Mouse (Mus musculus): ENCODE measurements around the gene Gen1. TPM values are rescaled to one million over a fixed set of nuclear protein-coding genes. Genes with fewer than 3 reads are reported as not detected.

The Gen1 gene
- total RNA-seq, 2 experiments from 2014 or later = 7.7 to 9.6 TPM

DNA sequence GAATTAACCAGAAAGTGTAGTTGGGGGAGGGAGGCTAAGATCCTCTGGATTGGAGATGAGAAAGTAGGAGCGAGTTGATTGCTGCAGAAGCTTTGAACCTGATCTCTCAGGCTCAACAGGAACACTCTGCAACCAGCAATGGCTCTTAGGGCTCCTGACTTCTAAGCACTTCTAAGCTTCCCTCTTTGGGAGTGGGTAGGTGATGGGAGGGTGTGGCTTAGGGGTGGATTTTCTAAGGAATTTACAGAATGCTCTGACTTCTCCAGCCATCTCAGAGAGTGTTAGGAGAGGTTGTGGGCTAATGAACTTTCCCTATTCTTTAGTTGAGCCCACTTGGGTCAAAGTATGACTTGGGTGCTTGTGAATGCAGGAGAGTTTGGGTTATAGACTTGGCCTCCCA, 39.5 kb downstream of the Gen1 start:
- no peak for DNase-seq (ENCODE audit: low spot score in 2 of 2)

DNA sequence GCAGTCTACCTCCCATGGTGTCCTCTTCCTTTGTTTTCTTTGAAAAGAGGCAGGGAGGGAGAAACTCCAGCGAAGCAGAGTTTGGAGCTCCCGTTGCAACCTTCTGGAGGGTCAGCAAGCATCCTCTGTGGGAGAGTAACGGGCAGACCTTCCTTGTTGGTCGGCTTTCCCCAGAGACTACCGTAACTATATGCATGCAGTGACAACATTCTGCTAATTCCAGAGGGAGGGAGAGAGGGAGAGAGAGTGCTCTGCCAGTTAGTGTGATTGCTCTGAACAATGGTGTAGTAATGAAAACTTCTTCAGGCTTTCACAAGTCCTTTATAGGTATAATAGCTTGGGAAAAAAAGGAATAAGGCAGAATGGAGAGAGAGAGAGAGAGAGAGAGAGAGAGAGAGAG, 40.9 kb downstream of the Gen1 start:
- DNase-seq (ENCODE audit: low spot score in 2 of 2) = no peak

DNA sequence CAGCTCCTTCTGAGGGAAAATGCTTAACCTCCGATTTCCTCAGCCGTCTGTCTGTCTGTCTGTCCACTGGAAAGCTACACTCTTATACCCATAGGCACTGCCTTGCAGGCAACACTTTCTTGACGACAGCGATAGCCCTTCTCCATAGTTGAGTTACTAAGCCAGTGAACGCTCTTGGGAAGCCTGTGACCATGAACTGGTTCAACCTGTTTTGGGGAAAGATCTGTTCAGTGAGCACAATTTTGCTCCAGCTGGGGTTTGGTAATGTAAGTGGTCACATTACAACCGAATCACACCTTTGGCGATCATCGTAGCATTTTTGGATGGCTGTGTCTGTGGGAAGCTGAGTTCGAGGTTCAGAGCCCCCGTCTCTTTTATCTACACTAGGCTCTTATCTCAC, 42.5 kb downstream of the Gen1 start:
- no peak for DNase-seq (ENCODE audit: low spot score in 2 of 2)

DNA sequence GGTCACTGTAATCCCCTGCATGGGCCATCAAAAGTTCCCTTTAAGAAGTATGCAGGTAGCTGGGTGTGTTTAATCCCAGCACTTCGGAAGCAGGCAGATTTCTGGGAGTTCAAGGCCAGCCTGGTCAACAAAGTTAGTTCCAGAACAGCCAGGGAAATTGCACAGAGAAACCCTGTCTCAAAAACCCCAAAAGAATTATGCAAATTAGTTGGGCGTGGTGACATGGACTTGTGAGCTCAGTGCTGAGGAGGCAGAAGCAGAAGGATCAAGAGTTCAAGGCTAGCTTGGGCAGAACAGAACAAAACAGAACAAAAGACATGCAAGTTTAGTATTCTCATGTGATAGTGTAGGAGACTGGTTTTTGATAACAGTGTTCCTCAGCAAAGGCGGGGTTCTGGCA, 43.0 kb downstream of the Gen1 start:
- DNase-seq (ENCODE audit: low spot score in 2 of 2) = no peak

DNA sequence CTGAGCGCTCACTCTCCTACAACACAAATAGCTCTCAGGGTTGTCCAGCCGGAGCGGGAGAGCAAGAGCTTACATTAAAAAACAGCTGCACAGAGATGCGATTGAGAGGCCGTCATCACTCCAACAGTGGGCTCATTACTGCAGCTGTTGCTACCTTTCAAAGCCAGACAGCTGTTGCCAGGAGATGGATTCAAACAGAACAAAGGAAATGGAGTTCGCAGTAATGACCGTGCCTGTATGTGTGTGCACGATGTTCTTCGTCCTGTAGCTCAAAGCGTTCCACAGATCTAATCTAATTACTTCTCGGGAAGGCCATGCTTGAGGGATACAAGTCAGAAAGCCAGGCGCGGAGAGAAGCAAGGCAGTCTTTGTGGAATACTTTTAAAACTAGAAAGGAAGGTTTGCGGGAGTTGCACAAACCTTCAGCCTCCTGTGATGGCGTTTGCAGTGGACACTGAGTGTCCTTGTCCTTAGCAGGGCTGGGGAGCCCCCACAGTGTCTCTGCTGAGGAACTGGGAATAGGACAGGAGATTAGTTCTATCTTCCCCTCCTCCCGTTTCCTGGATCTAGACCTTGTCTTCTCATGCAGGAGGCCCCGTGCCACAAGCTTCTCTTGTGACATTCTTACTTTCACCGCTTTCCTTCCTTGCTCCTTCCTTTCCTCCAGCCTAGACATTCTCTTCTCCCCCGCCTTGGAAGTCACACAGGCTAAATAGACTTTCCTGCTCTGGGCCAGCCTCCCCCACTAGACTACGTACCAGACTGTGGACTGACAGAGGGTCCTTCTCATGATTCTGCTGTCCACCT, 43.9 kb downstream of the Gen1 start:
- DNase-seq (ENCODE audit: low spot score in 2 of 2) = peak in 1 of 2 experiments; percentile 47

DNA sequence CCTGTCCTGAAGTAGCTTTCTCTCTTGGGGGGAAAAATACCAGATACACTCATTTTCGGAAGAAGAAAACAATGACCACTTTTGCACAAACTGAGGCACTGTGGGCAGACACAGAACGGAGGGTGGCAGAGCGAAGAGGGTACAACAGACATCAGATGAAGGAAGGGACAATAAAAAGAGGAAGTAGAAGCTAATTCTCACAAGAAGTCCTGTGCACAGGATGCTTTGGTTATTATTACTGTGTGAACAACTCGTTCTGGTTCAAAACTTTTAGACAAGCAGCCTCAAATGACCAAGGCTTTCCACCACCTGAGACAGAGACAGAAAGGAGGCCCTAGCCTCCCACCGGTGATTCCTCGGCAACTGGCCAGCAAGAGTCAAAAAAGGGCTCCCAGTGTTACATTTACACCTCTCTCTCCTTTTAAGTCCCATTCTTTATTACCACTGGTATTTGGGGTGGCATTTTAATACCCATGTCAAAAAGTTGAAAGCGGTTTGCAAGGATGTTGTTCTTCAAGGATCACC, 47.8 kb downstream of the Gen1 start:
- DNase-seq (ENCODE audit: low spot score in 2 of 2) = no peak

DNA sequence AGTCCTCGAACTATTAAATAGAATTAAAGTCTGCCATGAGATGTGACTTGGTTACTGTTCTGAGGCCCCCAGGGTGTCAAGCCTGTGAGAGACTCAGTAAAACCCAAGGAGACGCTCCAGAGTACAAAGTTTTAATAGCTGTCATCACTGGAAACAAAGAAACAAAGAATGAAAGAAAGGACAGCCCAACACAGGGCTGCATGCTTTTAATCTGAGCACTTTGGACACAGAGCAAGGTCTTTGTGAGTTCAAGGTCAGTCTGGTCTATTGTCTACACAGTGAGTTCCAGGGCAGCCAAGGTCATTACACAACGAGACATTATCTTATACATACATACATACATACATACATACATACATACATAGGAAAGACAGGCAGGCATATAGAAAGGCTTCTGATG, 49.1 kb downstream of the Gen1 start:
- DNase-seq (ENCODE audit: low spot score in 2 of 2) = no peak

DNA sequence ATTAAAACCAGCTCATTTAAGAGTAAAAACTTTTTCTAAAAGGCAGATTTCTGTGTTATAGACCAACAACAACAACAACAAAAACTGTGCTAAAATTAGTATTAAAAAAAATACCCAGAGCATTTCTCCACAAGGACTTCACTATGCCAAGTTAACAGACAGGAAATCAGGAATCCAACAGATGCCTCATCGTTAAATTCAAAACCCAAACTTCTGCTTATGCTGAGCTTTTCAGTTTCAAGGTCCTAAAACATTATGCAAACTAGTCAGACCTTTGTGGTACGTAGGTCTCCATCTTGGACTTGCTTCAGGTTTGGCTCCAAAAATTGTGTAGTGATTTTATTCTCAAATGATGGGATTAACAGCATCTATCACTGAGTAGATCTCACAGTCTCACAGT, 50.0 kb downstream of the Gen1 start:
- no peak for DNase-seq (ENCODE audit: low spot score in 2 of 2)

DNA sequence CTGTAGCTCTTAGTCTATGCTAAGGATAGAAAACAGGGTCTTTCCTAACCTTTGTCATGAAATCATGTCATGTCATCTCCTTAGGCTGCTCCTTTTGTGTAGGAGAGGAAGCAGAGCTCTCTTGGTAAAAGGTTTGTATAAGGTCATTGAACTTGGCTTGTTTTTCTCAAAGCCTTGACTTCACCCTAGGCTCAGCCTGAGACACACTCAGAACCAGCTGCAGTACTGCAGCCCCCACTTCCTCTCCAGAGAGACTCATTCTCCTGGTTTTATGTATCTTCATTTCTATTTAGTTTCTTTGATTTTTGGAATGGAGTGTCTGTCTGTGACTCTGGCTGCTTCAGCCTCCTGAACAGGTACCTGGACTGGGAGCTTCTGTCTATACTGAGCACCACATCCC, 50.8 kb downstream of the Gen1 start:
- no peak for DNase-seq (ENCODE audit: low spot score in 2 of 2)

DNA sequence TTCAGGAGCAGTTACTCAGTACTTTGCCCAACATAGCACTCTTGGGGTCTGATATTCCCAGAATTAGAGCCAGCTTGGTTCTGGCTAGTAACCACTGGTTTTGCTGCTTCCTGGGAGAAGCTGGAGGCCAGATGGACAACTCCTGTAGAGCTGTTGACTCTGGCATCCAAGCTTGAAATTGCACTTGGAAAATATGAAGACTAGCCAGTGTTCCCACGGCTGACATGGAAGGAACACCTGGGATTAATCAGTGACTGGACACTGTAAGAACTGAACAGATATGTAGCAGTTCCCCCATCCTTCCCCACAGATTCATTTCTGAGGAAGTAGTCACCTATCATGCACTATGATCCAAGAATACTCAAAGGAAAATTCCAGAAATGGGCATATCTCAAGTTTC, 52.7 kb downstream of the Gen1 start:
- no peak for DNase-seq (ENCODE audit: low spot score in 2 of 2)

DNA sequence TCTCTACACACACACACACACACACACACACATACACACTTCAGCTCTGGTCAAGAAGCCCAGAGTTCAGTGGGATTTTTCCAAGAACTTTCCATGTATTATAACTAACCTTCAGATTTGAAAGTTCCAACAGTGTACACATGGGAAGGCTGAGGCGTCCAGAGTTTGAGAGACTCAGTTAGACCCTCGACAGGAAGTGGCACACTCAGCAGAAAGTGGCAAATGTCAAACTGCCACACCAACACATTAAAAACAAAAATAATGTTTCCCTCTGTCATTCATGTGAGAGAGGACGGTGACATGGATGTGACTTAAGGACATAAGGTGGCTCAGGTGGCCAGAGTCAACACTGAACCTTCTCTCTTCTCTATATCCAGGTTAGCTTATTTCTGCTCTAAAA, 55.2 kb downstream of the Gen1 start:
- DNase-seq (ENCODE audit: low spot score in 2 of 2) = no peak

DNA sequence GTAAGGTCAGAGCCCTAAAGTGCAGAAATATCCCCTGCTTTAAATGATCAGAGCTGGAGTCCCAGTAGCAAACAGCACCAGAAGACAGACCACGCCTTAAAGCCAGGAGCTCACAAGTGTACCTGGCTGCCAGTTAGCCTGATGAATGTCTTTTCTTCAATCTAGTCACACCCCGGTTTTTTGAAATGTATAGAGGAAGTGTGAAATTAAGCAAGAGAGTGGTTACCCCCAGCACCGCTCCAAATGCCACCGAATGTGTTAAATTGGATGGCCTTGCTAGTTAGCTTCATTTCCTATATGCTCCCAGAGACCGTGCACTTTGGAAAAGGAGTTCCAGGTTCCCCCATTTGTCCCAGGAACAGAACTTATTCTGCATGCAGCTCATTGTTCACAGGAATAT, 56.0 kb downstream of the Gen1 start:
- DNase-seq (ENCODE audit: low spot score in 2 of 2) = no peak

DNA sequence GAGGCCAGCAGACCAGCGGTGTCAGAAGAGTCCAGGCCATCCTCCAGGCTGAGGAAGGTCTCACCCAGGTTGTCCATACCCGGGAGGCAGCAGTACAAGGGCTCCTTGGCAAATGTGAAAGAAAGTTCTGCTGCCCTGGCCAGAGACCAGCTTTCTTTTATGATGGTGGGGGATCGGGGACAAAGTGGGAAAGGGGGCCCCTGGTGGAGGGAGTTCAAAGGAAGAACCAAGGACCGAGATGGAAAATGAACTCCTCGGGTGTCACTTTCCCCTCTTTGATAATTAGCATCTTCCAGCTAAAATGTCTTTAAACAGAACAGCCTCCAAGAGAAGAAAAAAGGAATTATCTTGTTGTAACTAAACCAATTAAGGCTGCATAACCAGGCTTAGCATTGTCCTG, 56.7 kb downstream of the Gen1 start, which contains the start of gene Msgn1:
Gene Msgn1, minus strand, starts transcription at position 101 of the 400 bp plus-strand sequence.
- no peak for DNase-seq (ENCODE audit: low spot score in 2 of 2)

DNA sequence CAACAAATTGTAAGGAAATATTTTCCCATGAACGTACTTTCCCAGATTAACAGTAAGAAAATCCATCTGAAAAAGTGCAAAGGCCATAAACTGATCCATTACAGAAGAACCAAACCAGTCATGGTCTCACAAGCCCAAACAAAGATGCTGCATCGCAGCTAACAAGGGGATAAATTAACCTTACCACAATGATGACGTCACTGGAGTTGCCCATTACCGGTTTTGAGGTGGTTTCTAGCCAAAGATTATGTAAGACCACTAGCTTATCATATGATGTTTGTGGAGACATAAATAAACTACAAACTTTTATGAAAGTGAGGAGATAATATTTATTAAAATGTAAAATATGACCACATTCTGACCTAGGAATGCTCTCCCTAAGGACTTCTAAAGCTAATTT, 59.3 kb downstream of the Gen1 start:
- DNase-seq (ENCODE audit: low spot score in 2 of 2) = no peak

DNA sequence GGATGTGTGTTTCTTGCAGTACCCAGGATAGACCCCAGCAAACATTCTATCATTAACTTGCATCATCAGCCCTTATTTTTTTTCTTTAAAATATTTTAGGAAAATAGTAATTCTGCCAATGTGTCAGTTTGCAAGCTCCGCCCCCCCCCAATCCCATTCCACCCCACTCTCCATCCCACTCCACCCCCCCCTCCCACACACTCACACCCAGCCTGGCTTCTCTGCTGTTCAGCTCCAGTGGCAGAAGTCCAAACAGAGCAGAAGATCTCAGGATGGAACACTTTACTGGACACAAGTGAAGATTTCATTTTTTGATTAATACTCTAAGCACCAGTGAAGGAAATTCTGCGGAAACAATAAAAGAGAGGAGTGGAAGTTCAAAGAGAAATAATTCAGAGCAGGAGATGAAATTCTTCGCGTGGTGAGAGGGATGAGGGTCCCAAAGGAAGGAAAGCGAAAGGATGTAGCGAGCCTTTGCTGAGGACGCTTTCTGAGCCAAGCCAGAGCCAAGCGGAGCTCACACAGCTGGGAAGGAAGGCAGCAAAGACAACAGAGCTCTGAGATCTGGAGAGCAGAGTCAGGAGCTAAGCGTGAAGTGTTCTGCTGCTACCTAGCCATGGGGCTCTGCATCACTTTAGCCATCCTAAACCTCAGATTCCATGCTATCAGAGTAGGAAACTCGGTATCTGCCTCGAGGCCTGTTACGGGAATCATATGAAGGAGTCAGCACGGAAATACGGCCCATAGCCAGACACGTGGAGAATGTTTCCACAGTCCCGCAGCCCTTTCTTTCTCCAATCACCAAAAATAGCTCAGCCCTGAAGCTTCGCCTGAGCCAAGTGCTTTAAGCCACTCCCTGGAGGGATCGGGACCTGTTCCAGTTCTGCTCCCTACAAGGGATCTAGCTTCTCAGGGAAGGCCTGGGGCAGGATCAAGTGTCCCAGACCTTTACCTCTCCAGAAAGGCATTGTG, 61.6 kb downstream of the Gen1 start:
- peak; percentile 30 to 79 for DNase-seq (ENCODE audit: low spot score in 2 of 2)

DNA sequence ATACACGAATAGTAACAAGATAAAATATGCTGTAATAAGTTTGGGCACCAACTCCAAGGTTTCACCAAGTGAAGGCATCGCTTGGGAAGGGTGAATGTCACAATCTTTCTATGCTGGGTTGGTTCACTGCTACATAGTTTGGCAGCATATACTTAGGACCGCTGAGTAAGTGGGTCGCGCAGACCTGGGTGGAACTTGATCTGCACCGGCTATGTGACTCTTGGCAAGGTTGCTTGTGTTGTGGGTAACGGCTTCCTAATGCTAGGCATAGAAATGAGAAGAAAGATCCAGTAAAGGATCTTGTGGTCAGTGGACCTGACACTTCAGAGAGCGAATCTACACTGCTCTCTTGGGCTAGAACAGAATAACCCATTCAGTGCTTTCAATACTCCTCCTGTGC, 63.1 kb downstream of the Gen1 start:
- no peak for DNase-seq (ENCODE audit: low spot score in 2 of 2)

DNA sequence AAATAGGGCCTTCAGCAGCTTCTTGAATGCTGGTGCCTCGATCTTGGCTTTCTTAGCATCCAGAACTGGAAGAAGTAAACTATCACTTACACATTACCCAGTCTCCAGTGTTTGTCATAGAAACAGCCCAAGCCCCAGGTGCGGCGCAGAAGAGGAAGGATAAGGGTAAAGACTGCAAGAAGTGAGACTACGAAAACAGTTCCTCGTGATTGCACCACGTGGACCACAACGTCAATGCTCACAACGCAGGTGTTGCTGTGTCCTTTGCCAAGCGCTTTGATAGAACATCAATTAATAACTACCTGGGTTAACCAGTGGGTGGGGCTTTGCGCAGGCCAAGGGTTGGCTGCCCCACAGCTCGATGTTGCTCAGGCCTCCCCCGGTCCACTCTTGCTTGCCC, 64.9 kb downstream of the Gen1 start:
- DNase-seq (ENCODE audit: low spot score in 2 of 2) = no peak

DNA sequence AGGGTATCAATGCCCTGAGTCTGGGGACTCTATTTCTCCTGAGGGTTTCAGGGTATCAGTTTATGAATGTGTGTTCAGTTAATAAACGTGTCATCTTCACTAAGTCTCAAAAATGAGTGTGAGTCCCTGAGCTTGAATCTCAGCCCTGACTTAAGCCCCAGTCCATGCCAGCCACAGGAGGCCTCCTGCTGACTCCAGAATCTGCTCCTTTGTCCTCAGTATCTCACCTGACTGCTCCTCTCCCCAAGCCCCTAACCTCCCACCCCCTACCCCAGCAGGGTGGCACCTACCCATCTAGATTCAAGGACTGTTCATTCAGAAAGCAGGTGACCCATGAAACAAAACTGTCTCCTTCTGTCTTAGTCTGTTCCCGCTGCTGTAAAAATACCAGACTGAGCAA, 67.0 kb downstream of the Gen1 start:
- no peak for DNase-seq (ENCODE audit: low spot score in 2 of 2)

DNA sequence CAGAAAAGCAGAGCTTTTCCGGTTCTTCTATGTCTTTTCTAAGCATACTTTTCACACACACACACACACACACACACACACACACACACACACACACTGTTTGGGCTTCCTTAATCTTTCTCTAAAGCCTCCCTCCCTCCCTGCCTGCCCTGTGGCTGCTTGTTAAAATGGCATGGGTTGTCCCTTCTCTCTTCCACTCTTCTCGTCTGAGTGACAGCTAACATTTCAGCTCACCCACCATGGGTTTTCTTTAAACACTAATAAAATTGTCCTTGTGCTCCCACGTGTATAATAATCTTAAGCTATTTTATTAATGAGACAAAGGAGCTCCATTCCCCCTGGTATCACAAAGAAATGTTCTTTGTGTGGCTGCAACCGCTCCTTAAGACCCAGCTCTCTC, 67.6 kb downstream of the Gen1 start:
- DNase-seq (ENCODE audit: low spot score in 2 of 2) = no peak

DNA sequence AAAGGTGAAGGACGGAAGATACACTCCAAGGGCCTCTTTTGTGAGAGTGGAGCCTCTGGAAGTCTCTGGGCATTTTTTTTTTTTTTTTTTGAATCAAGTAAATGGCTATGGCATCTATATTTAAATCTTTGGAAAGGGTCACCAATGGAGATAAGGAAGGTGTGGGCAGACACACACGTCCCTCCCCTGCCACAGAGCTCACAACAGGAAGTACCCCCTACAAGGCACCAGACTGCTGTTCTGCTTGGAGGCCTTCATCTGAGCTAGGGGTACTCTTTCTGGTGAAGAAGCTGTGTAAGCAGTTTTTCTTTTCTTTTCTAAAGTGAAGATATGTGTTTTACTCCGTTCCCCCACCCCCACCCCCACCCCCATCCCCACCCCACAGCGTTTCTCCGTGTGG, 68.8 kb downstream of the Gen1 start:
- DNase-seq (ENCODE audit: low spot score in 2 of 2) = no peak

DNA sequence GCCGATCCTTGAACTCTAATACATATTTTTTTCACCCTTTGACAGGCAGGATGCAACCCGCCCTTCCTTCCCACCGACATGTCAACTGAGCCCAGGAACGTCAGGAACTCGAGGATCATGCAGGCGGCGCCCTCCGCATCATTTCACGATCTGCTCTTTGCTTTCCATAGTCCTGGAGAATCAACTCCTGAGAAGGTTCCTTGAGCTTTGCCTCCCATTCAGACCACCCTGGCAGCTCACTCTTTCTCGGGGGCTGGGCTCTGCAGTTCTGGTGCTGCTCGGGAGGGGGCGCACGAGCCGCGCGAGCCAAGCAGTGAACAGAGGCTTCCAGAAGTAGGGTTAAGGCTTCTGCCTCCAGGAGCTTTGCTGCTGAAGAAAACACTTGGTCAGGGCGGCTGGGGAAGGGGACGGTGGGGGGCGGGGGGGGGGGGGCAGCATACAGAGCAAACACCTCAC, 69.4 kb downstream of the Gen1 start:
- DNase-seq (ENCODE audit: low spot score in 2 of 2) = peak; percentile 72 to 74

DNA sequence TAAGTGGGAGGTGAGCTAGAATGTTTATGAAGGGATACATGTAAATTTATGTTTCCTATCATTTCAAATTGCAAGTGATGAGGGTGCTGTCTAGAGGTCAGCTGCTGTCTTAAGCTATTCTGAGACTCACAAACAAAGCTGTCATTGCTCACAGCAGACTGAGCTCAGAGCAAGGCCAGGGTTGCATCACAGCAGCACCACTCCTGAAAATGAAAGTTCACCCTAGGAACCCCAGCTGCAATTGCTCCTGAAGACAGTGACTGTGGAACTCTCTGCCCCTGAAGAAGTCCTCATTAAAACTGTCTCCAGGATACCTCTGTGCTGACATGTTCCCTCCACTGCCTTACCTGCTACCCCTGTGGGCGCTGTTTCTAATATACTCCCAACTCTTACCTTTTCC, 70.6 kb downstream of the Gen1 start:
- DNase-seq (ENCODE audit: low spot score in 2 of 2) = no peak

Data from gastrocnemius, postnatal 4 days (tissue).